Mouse (Mus musculus) lung, adult 2 months (tissue): ENCODE results near the gene Slc28a3. TPM values are rescaled to one million over a fixed set of nuclear protein-coding genes. Genes with fewer than 3 reads are reported as not detected.

Source experiments
- DNase-seq: peaks from one replicate; pipeline ENCODE4 v3.0.0; 2022
- H3K4me1 ChIP-seq: fragments of 200-500 bp; 2 replicates; pipeline ENCODE4 v1.6.1; 2011; ENCODE audit warnings: low read length; ENCODE audit not compliant: control insufficient read depth, insufficient read depth
- H3K4me3 ChIP-seq: fragments of 200-500 bp; replicated peaks from 2 replicates; pipeline ENCODE3; 2011; ENCODE audit warnings: low read depth, mild to moderate bottlenecking, control low read depth, low read length; ENCODE audit errors: extremely low read depth
- CTCF ChIP-seq: fragments of 200-500 bp; IDR thresholded peaks from 2 replicates; pipeline ENCODE4 v1.5.1; 2011; ENCODE audit warnings: mild to moderate bottlenecking, low read length, control low read depth; ENCODE audit not compliant: insufficient read depth
- POLR2A ChIP-seq: fragments of 200-500 bp; IDR thresholded peaks from 2 replicates; pipeline ENCODE4 v1.6.1; 2011; ENCODE audit warnings: low read depth, mild to moderate bottlenecking, control low read depth, low read length, borderline replicate concordance; ENCODE audit errors: extremely low read depth
- WGBS: fragments of 180-500 bp; shearing (Covaris S2); methylation state at CpG from one replicate; pipeline ENCODE4 v1.1.7; 2018; 5-methylcytosine and 5-hydroxymethylcytosine counted together
- polyA plus RNA-seq: library from polyadenylated mRNA; depleted of rRNA; stranded (reverse); fragments of >200 nt; gene quantifications from 2 replicates; pipeline ENCODE4 v1.2.3, GENCODE M21; 2012; rRNA removed

The Slc28a3 gene
- polyA plus RNA-seq, 1 experiment: 2.0 TPM

GRCm38 (mm10) chr13:58520028-58520427 lies 90.6 kb downstream of the Slc28a3 start:
- no peak for DNase-seq
- H3K4me3 ChIP-seq: no peak overlapping the region
- 75% methylated on average over 9 of the region's 9 CpGs for whole genome bisulfite sequencing

GRCm38 (mm10) chr13:58516277-58516676 lies 94.4 kb downstream of the Slc28a3 start:
- 92% methylated on average over 4 of the region's 4 CpGs for WGBS
- Histone ChIP-seq H3K4me3 (no peak overlapping the region), H3K4me1 (no peaks in the 10 kb centered on the region)
- TF ChIP-seq POLR2A: no peak
- TF ChIP-seq CTCF: no peak
- no peak for DNase-seq

More at GRCm38 (mm10) chr13:58520028-58520427, 90.6 kb downstream of the Slc28a3 start:
- no peaks in the 10 kb centered on the region for H3K4me1 ChIP-seq
- no peak for TF ChIP-seq POLR2A
- no peak for TF ChIP-seq CTCF

- Histone ChIP-seq H3K4me1 (no peaks in the 10 kb centered on the region), H3K4me3 (no peak overlapping the region)
- 85% methylated on average over 5 of the region's 5 CpGs for WGBS
- DNase-seq: no peak
- no peak for TF ChIP-seq CTCF
- no peak for TF ChIP-seq POLR2A
Observed at GRCm38 (mm10) chr13:58515635-58516034, 95.0 kb downstream of the Slc28a3 start.

- peak; percentile 13; the same call in 1 of the 2 replicates for TF ChIP-seq CTCF
- no peak for TF ChIP-seq POLR2A
- no peak overlapping the region for H3K4me3 ChIP-seq
- H3K4me1 ChIP-seq: no peaks in the 10 kb centered on the region
- no peak for DNase-seq
- 77% methylated on average over 8 of the region's 8 CpGs for WGBS
Observed at GRCm38 (mm10) chr13:58514147-58514727, 96.4 kb downstream of the Slc28a3 start.

- WGBS: 57% methylated on average over 2 of the region's 2 CpGs
Observed at GRCm38 (mm10) chr13:58511926-58512325, 98.8 kb downstream of the Slc28a3 start.

GRCm38 (mm10) chr13:58511248-58511647 lies 99.4 kb downstream of the Slc28a3 start:
- Histone ChIP-seq H3K4me3 (no peak overlapping the region), H3K4me1 (no peaks in the 10 kb centered on the region)
- DNase-seq: no peak
- TF ChIP-seq CTCF (no peak), POLR2A (no peak)
- WGBS: 80% methylated on average over 9 of the region's 9 CpGs

More at GRCm38 (mm10) chr13:58511926-58512325, 98.8 kb downstream of the Slc28a3 start:
- DNase-seq: no peak
- Histone ChIP-seq H3K4me1 (no peaks in the 10 kb centered on the region), H3K4me3 (no peak overlapping the region)
- no peak for TF ChIP-seq POLR2A
- no peak for TF ChIP-seq CTCF

- TF ChIP-seq CTCF: no peak
- no peak for TF ChIP-seq POLR2A
- DNase-seq: no peak
- WGBS: 35% methylated on average over 3 of the region's 3 CpGs
- no peaks in the 10 kb centered on the region for H3K4me1 ChIP-seq
- no peak overlapping the region for H3K4me3 ChIP-seq
Observed at GRCm38 (mm10) chr13:58509241-58509640, 101.4 kb downstream of the Slc28a3 start.

- DNase-seq: no peak
Observed at GRCm38 (mm10) chr13:58503610-58504009, 107.1 kb downstream of the Slc28a3 start.

GRCm38 (mm10) chr13:58497809-58498208 lies 112.9 kb downstream of the Slc28a3 start:
- no peak overlapping the region for H3K4me3 ChIP-seq
- WGBS: 55% methylated on average over 12 of the region's 12 CpGs
- no peak for TF ChIP-seq CTCF
- no peaks in the 10 kb centered on the region for H3K4me1 ChIP-seq
- DNase-seq: no peak

More at GRCm38 (mm10) chr13:58503610-58504009, 107.1 kb downstream of the Slc28a3 start:
- no peak for TF ChIP-seq CTCF
- no peak for TF ChIP-seq POLR2A
- 67% methylated on average over 2 of the region's 2 CpGs for WGBS
- Histone ChIP-seq H3K4me1 (no peaks in the 10 kb centered on the region), H3K4me3 (no peak overlapping the region)

Other genes starting within 250 kb of the Slc28a3 start
- gene 2210016F16Rik, start 225.7 kb downstream of the Slc28a3 start, polyA plus RNA-seq: 22.1 and 28.9 TPM in 2 replicates
- 8.7 and 9.7 TPM in 2 replicates for gene Rmi1, start 208.6 kb downstream of the Slc28a3 start, polyA plus RNA-seq
- 192 and 290 TPM in 2 replicates for gene Hnrnpk, start 207.5 kb downstream of the Slc28a3 start, polyA plus RNA-seq
- gene Ntrk2, start 195.7 kb upstream of the Slc28a3 start, polyA plus RNA-seq: 13.7 and 19.1 TPM in 2 replicates